Mouse (Mus musculus): ENCODE measurements at regions not wholly inside any gene's neighbourhood (a gene's known extent, or its start where the extent isn't known, plus 50 kb on each side); places are given as distances from the start of the nearest gene placed in this dataset.

DNA sequence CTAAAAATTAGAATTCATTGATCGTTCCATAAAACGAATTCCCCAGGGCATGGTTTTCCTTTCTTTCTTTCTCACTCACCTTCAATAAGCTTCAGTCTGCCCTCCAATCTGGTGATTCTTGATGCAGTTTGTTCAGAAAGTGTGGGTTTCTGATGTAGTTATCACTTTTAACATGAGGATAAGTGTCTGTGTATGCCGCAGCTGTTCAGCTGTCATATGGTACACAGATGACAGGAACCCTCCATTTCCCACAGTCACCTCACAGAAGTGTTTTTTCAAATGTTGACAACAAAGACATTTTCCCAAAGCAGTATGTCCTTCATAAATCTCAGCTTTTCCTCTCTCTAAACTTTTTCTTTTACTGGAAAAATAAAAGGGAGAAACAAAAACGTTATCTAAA, 2177.0 kb downstream of the 9330182O14Rik start:
- DNase-seq = no peak

DNA sequence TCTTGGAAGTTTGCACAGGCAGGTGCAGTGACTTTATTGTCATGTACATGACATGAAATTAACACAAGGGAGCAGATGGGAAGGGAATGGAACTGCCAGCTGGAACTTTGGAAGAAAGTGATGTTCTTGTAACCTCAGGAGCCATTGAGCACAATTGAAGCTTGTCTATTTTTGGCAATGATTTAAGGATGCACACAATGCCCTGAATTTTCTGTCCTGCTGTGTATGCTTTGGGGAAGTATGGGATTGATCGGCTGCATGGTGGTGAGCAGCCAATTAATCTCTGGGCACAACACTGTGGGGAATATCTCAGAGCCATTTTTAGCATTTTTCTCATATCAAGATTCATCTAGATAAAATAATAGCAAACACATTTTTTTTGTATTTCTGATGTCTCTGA, 2186.2 kb downstream of the 9330182O14Rik start:
- DNase-seq = no peak

DNA sequence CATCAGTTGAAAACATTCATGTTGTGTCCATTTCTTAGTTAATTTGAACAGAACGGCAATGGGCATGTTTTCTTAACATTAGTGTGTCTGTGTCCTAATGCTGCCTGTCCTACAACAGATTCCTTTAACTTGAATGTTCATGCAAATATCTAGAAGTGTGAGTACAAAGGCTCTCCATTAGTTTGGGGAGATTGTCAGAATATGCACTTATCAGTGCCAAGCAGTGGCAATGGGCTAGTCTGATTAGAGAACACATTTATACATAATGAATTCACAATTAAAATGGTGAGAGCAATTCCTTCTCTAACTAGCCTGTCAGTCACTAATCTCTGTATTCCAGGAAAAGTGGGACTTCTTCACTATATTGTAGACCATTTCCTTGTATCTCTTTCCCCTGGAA, 2188.8 kb downstream of the 9330182O14Rik start:
- no peak for DNase-seq

DNA sequence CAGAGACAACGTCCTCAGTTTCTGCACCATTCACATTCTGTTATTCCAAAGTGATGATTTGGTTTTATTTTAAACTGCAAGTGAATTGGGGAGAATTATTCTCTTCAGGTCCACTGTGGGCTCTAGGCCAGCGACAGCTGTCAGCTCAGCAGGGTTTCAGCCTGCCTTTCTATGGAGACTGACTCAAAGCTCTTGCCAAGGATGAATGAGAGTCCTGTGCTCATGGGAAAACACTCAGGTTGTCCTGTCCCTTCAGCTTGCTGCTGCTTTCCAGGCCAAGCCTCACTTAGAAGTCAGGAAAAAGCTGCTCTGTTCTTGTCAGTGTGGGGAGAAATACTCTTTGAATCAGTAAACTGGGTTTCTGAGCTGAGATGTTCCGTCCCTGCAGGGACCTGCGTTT, 2191.1 kb downstream of the 9330182O14Rik start:
- peak; percentile 100 for DNase-seq

DNA sequence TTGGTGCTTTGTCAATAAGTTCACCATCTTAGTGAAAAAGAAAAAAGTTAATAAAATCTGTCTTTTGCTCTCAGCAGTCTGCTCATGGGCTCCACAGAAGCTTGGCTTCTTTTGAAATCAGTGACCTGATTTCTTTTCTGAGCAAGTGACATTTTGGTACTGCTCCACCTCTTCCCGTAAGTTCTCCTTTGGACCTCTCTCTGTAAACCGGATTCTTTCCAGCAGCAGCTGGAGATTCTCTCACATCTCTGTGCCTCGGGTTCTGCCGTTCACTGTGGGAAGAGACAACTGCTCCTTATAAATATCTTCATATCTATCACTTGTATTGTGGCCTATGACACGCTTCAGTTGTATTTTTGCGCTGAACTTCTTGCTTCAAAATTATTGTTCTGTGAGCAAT, 2194.4 kb downstream of the 9330182O14Rik start:
- DNase-seq = peak; percentile 22 to 27

DNA sequence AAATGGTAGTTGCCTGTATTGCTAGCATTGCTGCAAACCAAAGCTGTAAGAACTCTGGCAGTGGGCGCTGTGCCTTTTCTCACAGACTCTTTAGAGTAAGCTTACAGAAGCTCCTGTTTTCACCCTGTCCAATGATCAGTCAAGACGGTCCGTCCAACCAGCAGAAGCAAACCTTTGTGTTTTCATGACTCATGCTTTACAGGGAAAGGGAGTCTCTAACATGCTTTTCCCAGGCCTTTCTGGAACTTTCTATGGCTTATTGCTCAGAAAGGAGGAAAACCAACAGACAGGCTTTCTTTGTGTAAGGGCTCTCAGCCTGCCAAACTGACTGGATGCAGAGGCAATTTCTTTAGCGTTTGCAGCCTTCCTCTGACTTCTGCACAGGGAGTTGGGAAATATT, 2195.6 kb downstream of the 9330182O14Rik start:
- no peak for DNase-seq

DNA sequence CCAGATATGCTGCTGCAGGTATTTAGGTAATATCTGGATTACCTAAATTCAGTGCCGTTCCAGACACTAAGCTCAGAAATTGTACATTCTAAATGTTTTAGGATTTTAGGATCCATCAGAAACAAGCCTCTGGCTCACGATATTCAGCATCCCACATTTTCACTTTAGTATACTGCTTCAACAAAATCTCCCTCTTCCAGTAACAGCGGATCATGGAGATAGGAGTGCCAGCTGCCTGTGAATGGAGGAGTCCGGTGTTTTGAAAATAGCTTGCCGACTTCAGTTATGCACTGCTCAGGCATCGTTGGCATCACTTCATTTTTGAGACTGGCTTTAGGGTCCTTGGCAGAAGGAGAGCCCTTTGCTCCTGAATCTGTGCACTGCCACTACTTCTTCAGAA, 2199.5 kb downstream of the 9330182O14Rik start:
- no peak for DNase-seq

DNA sequence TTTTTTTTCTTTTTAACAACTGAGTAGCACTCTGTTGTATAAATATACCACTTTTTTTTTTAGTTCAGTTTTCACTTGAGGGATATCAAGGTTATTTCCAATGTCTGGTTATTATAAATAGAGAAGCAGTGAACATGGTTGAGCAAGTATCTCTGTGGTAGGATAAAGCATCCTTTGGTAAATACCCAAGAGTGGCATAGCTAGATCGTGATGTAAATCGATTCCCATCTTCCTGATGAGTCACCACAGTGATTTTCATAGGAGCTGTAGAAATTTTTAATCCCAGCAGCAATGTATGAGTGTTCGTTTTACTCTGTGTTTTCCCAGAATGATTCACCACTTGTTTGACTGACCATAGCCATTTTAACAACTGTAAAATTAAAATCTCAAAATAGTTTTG, 2212.0 kb downstream of the 9330182O14Rik start:
- DNase-seq = no peak

DNA sequence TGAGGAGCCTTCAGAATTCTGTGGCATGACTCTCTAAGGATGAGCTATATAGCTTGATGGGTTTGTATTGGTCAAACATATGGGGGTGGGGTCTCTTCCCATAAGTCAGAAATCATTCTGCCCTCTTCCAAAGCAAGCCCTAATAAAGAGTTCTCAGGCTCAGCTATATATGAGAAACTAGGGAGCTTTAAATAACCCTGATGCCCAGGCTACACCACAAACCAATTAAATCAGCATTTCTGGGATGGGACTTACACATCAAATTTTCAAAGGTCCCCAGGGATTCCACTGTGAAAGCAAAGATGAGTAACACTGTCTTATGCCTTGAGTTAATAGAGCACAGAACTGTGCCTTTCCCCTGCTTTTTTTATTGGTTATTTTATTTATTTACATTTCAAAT, 2227.7 kb downstream of the 9330182O14Rik start:
- no peak for DNase-seq

DNA sequence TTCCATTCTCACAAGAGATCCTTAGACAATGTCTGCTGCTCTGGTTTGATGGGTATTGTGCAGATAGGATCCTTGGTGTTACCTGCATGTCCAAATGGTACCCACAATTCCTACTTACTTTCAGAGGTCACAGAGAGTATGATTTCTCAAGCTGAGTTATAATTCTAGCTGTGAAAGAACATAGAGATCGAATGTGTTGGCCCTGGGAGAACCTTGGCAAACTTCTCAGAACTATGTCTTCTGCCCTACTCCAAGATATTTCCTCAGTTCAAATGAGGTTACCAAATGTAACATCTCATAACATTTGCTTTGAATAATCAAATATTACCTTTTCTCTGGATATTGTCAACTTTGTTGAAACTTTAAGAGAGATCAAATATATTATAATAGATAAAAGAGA, 2230.8 kb downstream of the 9330182O14Rik start:
- no peak for DNase-seq

DNA sequence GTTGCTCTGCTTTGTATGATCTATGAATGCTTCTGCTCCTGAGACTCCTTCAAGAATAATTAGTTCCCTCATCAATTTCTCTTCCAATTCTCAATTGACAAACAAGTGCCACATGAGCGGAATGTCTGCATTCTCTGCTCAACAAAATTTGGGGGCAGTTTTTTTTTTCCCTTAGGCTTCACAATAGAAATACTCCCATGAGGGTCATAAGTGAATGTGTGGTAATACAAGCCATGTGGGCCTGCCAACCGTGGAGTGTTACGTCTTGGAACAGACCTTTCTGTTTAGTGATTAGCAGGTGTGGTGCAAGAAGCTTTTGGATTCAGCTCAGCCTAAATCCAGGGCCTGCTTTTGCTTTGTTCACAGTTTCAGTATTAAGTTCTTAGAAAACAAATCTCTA, 2232.6 kb downstream of the 9330182O14Rik start:
- DNase-seq = no peak

DNA sequence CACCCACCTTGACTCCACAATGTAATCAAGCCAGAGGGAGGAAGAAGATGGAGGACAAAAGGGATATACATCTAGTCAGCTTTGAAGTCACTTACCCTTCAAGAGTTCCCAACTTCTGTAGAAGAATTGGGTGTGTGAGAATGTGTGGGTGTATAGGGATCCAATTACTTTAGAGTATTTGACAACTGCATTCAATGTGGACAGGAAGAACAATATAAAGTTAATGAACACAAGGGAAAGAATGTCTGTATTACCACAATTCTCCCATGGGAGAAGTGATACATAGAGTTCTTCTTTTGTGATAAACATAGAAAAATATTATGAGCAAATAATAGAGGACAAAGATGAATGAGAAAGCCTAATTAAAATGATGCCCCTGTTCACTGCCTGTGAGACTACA, 2235.4 kb downstream of the 9330182O14Rik start:
- DNase-seq = no peak

DNA sequence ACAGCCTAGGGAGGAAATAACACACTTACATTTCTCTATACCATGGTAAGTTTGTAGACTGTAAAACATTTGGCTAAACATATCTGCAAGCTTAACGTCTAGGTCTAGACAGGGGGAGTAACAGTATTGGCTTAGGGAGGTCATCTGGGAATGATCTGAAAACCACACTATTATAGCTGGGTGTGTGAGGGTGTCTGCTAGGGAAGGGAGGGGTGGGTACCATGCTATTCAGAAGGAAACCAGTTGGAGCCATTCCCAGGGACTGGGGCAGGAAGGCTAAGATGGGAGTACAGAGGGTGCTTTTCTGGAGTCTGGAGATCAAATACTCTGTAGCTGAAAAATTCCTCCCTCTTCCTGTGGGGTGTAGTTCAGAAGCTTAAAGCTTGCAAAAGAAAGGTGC, 2235.9 kb downstream of the 9330182O14Rik start:
- no peak for DNase-seq

DNA sequence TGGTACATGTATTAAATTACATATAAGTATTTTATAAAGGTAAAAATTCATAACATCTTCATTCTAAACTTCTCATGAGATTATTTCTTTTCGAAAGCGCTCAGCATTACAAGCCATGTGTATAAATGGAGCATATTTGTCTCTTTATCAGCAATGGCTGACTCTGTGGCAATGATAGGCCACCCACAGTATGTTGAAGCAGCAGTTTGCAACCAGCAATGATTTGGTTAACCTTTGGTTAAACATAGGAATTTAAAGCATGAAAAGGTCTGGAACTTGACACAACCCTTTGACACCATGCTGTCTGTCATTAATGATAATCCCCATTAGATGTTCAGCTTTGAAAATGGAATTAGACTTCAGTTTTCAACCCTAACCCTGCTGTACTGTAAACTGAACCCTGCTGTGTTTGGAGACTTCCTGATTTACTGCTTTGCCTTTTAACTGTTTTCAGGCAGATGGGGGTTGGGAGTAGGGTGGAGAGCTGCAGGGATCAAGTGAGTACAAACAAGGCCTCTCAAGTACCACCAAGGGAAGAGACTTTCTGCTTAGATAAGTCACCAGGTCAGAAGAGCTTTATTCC, 2238.6 kb downstream of the 9330182O14Rik start:
- no peak for DNase-seq

Data from cerebellum, postnatal 25 days (tissue).